Mouse (Mus musculus): ENCODE data around the gene Nckap5.
A peak's percentile ranks its signal among the peaks of the same experiment; 100 is the strongest.

Gene Nckap5

GRCm38 (mm10) chr1:126765506-126766170 lies 65.0 kb downstream of the Nckap5 start:
- no peak for DNase-seq (ENCODE audit: low spot score)

DNA sequence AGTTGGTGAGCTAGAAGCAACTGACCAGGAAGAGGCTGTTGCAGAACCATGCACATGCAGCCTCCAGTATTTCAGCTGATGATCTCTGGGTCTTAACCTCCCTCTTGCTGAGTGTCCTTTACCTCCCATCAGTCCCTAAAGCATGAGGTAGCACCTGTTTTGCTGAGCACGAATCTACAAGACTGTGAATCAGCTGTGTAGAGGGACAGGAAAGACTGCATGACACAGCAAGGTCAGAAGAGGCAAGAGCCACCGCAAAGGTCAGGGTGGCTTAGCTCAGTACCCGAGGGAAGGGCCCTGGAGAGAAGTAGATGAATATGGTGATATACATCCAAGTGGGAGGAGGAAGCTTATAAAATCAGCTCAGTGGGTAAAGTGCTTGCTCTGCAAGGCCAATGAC lies 66.4 kb downstream of the Nckap5 start:
- no peak for DNase-seq (ENCODE audit: low spot score)

DNA sequence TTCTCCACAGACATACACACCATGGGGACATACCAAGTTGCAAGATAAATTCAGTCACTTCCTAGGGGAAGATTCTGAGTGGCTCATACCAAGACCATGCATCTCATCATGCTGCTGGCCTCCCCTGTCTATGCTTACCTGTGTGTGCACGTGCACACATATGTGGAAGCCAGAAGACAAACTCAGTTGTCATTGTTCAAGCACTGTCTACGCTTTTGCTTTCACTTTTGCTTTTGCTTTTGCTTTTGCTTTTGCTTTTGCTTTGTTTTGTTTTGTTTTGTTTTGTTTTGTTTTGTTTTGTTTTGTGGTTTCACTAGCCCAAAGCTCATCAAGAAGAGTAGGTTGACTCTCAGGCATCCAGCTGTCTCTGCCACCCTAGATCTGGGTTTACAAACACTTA lies 67.4 kb downstream of the Nckap5 start:
- DNase-seq (ENCODE audit: low spot score): no peak

DNA sequence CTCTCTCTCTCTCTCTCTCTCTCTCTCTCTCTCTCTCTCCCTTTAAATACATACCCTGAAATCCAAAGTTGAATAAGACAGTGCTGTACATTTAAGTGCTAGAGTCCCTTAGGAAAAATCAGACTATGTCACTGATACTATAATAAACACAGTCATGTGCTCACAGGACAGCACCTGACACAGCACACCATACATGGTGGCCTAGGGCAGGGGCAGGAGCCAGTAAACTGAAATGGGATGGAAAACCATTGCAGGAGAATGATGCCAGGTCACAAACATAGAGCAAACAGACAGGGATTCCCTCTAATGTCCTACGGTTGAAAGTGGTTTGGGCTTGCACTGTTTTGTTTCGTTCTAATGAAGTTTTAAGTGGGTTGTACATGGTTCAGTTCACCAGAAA lies 70.2 kb downstream of the Nckap5 start:
- no peak for DNase-seq (ENCODE audit: low spot score)

DNA sequence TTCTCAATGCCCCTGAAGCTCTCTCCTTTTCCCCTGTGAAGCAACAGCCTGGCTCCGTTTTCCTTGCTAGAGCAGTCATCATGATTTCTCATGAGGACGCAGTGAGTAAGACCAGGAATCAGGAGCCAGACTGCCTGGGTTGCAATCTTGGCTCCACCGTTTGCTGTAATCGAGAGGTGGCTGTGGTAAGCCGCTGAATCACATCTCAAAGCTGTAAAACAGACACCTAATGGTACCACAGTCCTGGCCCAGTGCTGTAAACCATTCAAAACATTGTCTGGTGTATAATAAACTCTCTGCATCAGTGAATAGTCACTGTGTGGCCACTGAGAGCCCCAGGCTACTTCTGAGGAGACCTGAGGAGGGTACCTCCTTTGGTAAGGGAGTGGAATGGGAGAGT lies 74.9 kb downstream of the Nckap5 start:
- DNase-seq (ENCODE audit: low spot score): no peak

DNA sequence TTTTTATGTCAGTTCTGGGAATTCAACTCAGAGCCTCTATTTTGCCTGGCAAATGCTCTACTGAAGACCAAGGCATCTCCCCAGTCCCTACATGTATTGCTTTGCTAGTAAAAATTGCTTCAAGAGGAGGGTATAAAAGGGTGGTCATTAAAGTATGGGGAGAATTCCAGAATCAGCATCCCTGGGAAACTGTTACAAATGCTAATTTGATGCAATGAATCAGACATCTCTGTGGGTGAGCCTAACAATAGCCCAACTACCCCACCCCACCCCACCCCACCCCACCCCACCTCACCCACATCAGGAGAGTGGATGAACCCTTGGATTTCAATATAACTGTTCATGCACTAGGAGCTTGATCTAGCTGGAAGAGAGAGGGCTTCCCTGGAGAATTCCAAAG lies 77.0 kb downstream of the Nckap5 start:
- no peak for DNase-seq (ENCODE audit: low spot score)

GRCm38 (mm10) chr1:126752247-126753037 lies 78.2 kb downstream of the Nckap5 start:
- DNase-seq (ENCODE audit: low spot score): no peak

- DNase-seq (ENCODE audit: low spot score): no peak
These were observed 79.5 kb downstream of the Nckap5 start for GRCm38 (mm10) chr1:126751137-126751536.

GRCm38 (mm10) chr1:126750156-126750555 lies 80.4 kb downstream of the Nckap5 start:
- DNase-seq (ENCODE audit: low spot score): no peak

DNA sequence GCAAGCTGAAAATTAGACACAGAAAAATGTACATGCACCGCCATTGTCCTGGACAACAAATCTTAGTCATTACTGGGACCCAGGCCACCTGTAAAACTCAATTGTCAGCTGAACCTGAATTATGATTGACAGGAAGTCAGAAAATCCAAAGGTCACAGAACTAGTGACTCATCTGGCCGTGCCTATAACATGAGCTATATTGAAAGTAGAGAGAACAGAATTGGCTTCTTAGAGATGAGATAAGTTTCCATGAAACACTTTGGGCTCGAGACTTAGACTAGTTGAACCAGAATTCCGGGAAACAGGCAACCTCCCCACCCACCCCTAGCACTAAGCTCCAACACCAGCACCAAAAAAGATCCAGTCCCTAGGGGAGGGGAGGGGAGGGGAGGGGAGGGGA lies 82.7 kb downstream of the Nckap5 start:
- no peak for DNase-seq (ENCODE audit: low spot score)

GRCm38 (mm10) chr1:126745482-126746136 lies 85.0 kb downstream of the Nckap5 start:
- no peak for DNase-seq (ENCODE audit: low spot score)

GRCm38 (mm10) chr1:126744631-126745305 lies 85.8 kb downstream of the Nckap5 start:
- no peak for DNase-seq (ENCODE audit: low spot score)

- DNase-seq (ENCODE audit: low spot score): no peak
These were observed 92.3 kb downstream of the Nckap5 start for GRCm38 (mm10) chr1:126738291-126738640.

DNA sequence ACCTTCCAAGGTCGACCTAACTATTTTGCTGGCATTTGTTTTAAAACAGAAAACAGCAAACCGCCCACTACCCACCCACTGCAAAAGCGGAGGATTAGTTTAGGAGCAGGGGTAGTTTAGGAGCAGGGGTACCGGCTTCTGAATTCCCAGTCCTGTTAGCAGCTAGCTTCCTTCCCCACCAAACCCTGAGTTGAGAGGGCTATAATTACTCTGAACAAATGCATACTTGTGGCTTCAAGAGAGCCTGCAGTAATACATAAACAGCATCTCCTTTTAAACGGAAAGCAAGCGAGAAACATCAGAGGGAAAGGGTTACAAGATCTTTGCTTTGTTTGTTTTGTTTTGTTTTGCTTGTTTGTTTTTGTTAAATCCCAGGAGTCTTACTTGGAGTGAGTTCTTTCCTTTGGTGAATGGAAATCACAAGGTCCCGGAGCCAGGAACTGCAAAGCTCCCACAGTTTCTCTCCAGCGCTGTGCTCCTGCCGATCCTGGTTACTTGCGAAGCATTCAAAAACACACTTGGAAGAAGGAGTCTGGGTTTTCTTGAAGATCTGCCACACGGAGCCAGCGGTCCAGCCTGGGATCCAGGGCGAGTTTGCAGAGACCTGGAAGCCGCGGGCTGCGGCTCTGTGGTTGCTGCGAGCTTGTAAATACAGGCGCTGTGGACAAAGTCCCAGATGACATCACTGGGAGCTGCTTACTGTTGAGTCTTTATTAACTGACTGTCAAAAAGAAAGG lies 92.9 kb downstream of the Nckap5 start:
- peak; percentile 30 for DNase-seq (ENCODE audit: low spot score)

DNA sequence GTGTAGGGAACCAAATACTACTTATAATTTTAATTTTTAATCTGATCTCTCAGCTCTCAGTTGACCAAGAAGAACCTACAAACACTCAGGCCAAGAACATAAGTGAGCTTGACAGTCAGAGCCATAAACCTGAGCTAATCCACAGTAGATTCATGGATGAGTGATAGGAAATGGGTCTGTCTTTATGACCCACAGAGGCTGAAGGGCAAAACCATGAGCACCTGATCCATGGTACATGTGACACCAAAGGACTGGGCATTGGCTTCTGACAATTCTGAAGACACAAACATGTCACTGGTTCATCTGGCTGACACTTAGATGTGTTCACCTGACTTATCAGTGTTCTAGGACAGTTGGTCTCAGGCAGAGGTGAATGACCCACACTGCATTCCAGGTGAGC lies 98.9 kb downstream of the Nckap5 start:
- DNase-seq (ENCODE audit: low spot score): no peak

DNA sequence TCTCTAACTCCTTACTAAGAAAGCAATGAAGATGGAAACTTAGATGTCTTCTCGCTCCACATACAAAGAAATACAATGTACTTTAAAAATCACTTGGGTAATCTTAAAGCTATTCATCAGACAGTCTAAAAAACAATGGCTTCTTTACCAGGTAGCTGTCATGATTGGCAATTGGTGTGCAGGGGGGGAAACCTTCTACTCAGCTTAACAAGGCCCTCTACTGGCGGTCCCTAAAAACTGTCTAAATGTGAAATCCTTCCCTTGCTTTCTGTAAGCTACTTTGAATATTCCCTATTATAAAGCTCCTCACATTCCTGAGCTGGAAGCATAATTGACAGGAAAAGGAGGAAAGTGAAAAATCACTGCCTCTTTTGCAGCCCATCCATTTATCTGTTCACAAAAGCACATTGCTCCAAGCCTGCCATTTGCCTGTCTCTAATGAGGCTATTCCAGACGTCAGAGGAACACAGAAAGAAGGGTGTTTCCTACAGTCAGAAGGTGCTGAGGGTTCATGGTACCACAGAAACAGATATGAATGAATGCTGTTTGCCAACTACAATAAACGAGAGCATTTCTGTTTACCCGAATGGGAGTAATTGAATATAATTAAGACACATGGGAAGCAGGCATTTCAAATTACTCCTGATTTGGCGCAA lies 104.1 kb downstream of the Nckap5 start:
- no peak for DNase-seq (ENCODE audit: low spot score)

GRCm38 (mm10) chr1:126725628-126726367 lies 104.8 kb downstream of the Nckap5 start:
- no peak for DNase-seq (ENCODE audit: low spot score)

GRCm38 (mm10) chr1:126721917-126722316 lies 108.7 kb downstream of the Nckap5 start:
- DNase-seq (ENCODE audit: low spot score): no peak

DNA sequence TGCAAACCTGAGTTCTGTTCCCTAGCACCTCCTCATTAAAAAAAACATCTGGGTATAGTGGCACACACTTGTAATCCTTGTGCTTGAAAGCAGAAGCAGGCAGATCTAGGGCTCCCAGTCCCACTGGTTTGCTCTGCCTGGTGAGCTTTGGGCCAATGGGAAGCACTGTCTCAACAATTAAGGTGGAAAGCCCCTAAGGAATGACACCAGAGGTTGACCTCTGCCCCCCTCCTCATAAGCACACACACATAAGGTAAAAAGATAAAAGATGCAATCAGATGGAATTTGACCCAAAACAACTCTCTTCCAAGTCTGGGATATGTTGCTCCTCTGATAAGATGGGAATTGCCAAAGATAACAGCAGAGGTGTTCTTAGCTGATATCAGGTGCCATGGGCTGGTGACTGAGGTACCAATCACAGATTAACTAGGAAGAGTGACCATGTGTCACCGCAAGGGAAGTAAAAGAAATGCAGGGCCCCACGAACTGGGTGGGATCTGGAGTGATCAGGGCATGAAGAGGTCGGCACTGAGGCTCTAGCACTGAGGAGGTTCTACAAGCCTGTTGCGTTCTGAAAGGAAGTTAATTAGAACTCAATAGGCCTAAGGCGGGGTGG lies 110.8 kb downstream of the Nckap5 start:
- no peak for DNase-seq (ENCODE audit: low spot score)

GRCm38 (mm10) chr1:126706611-126707010 lies 124.0 kb downstream of the Nckap5 start:
- DNase-seq (ENCODE audit: low spot score): no peak

Data from ovary, postnatal 36 days (tissue).